Mouse (Mus musculus) midbrain, embryonic 16.5 days (tissue): ENCODE measurements around the gene Amz1. TPM values are rescaled to one million over a fixed set of nuclear protein-coding genes. Genes with fewer than 3 reads are reported as not detected.

Source experiments
- ATAC-seq: fragments of 200-750 bp; cut with Nextera tagmentation; 2 replicates; pipeline ENCODE4 v1.8.0; 2017; ENCODE audit warnings: moderate TSS enrichment
- H3K27ac ChIP-seq: fragments of 300-500 bp; sonication (generic); 2 replicates; pipeline ENCODE4 v1.5.1; 2014; ENCODE audit warnings: mild to moderate bottlenecking, low read length, mixed read lengths
- H3K27me3 ChIP-seq: fragments of 300-500 bp; sonication (generic); 2 replicates; pipeline ENCODE4 v1.6.1; 2014; ENCODE audit warnings: low read depth, low read length, mixed read lengths; ENCODE audit not compliant: control insufficient read depth, insufficient read depth
- H3K36me3 ChIP-seq: fragments of 300-500 bp; sonication (generic); 2 replicates; pipeline ENCODE4 v1.6.1; 2014; ENCODE audit warnings: mild to moderate bottlenecking, low read length, moderate library complexity, mixed read lengths; ENCODE audit not compliant: control insufficient read depth, insufficient read depth
- H3K4me1 ChIP-seq: fragments of 300-500 bp; sonication (generic); 2 replicates; pipeline ENCODE4 v1.6.1; 2014; ENCODE audit warnings: mild to moderate bottlenecking, low read length, mixed read lengths; ENCODE audit not compliant: control insufficient read depth, insufficient read depth
- H3K4me2 ChIP-seq: fragments of 300-500 bp; sonication (generic); 2 replicates; pipeline ENCODE4 v1.6.1; 2014; ENCODE audit warnings: mild to moderate bottlenecking, low read length, mixed read lengths
- H3K4me3 ChIP-seq: fragments of 300-500 bp; sonication (generic); 2 replicates; pipeline ENCODE4 v1.5.1; 2014; ENCODE audit warnings: low read depth, mild to moderate bottlenecking, low read length, moderate library complexity, mixed read lengths
- H3K9ac ChIP-seq: fragments of 300-500 bp; sonication (generic); 2 replicates; pipeline ENCODE4 v1.6.1; 2014; ENCODE audit warnings: low read depth, low read length, mixed read lengths
- H3K9me3 ChIP-seq: fragments of 300-500 bp; sonication (generic); replicated peaks from 2 replicates; pipeline ENCODE4 v1.6.1; 2014; ENCODE audit warnings: mild to moderate bottlenecking, low read length, mixed read lengths; ENCODE audit not compliant: control insufficient read depth, poor library complexity, severe bottlenecking
- WGBS: fragments of 180-500 bp; shearing (Covaris S2); extraction: QIAGEN DNeasy Blood & Tissue Kit; methylation state at CpG from one replicate; pipeline ENCODE4 v1.1.7; 2014; 5-methylcytosine and 5-hydroxymethylcytosine counted together
- polyA plus RNA-seq: library from polyadenylated mRNA; unstranded; fragments of >200 nt; fragmentation: Nextera tagmentation; extraction: Ambion mirVana; gene quantifications from 2 replicates; pipeline ENCODE4 v1.2.1, GENCODE M21; 2015

Amz1 gene
- polyA plus RNA-seq, 1 experiment from 2014 or later, result 11.6 TPM

DNA sequence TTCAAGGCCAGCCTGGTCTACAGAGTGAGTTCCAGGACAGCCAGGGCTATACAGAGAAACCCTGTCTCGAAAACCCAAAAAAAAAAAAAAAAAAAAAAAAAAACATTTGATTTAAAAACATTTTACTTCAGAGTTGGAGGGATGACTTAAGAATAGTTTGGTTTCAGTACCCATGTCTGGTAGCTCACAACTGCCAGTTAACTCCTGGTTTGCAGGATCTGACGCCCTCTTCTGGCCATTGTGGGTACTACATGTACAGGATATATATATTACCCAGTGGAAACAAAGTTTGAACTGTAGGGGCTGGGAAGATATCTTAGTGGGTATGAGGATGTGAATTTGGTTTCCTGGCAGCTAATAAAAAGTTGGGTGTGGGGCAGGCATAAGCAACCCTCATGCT lies 27.0 kb downstream of the Amz1 start:
- no peak overlapping the region for H3K4me3 ChIP-seq
- H3K4me1 ChIP-seq, result peaks cover 9% of the 10 kb centered on the region; the same call in 1 of the 2 replicates
- no peaks in the 10 kb centered on the region for H3K27me3 ChIP-seq
- no peak overlapping the region for H3K27ac ChIP-seq
- no peak overlapping the region for H3K4me2 ChIP-seq
- WGBS, result 0% methylated on average over 1 of the region's 2 CpGs
- 0 out of 2 replicates have a peak, but pooled peaks cover 3% of the 10 kb centered on the region for H3K36me3 ChIP-seq
- no peak for ATAC-seq
- no peaks in the 10 kb centered on the region for H3K9me3 ChIP-seq
- no peak overlapping the region for H3K9ac ChIP-seq

DNA sequence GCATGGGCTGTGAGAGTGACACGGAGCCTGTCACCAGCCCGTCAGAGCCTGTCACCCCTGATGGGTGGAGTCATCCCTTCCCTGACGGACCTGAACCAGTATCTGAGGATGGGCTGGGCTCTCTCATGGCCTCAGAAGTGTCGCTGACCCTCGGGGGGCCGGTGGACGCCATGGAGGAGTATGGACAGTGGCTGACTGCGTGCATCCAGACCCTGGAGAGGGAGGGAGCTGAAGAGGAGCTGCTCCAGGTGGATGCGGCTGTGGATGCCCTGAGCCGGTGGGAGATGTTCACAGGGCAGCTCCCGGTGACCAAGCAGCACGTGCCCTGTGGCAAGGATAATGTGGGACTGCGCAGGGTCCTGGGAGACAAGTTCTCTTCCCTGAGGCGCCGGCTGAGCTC lies 28.1 kb downstream of the Amz1 start:
- Histone ChIP-seq H3K27ac (no peak overlapping the region), H3K27me3 (no peaks in the 10 kb centered on the region), H3K4me1 (peaks cover 9% of the 10 kb centered on the region; the same call in 1 of the 2 replicates), H3K9me3 (no peaks in the 10 kb centered on the region), H3K36me3 (0 out of 2 replicates have a peak, but pooled peaks cover 3% of the 10 kb centered on the region), H3K4me2 (no peak overlapping the region), H3K9ac (no peak overlapping the region), H3K4me3 (no peak overlapping the region)
- WGBS, result 93% methylated on average over 15 of the region's 15 CpGs
- no peak for ATAC-seq

DNA sequence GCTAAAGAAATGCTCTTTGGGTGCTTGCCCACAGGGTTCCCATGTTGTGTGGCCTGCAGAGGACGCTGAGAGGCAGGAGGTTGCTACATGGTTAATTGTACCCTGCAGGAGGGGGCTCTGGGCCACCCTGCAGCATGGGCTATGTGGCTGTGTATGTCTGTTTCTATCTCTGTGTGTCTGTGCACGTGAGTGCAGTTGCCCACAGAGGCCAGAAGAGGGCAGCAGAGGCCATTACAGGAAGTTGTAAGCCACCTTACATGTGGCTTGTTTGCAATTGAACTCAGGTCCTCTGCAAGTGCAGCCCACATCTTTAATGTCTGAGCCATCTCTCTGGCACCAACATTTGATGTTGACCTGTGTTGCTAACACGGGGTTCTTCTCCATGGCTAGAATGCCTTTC lies 28.7 kb downstream of the Amz1 start:
- peaks cover 9% of the 10 kb centered on the region; the same call in 1 of the 2 replicates for H3K4me1 ChIP-seq
- 0 out of 2 replicates have a peak, but pooled peaks cover 3% of the 10 kb centered on the region for H3K36me3 ChIP-seq
- H3K9ac ChIP-seq, result no peak overlapping the region
- WGBS, result 88% methylated on average over 3 of the region's 3 CpGs
- H3K4me3 ChIP-seq, result no peak overlapping the region
- H3K9me3 ChIP-seq, result no peaks in the 10 kb centered on the region
- H3K4me2 ChIP-seq, result no peak overlapping the region
- H3K27me3 ChIP-seq, result no peaks in the 10 kb centered on the region
- H3K27ac ChIP-seq, result no peak overlapping the region
- ATAC-seq, result no peak

DNA sequence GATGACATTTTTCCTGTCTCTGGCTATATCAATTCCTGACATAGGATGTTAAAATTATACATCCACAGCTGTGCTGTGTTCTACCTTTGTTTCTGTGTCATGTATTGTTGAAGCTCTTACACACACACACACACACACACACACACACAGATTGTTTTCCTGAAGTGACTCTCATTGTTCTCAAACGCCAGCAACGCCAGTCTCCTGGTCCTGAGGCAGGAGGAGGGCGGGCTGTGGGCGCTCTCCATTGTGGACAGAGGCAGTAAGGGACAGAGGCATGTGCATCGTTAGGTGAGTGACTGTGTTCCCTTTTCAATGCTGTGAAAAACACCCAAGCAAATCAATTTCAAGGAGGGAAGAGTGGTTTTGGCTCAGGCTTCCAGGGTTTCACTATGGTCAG lies 29.3 kb downstream of the Amz1 start:
- Histone ChIP-seq H3K9ac (no peak overlapping the region), H3K4me2 (no peak overlapping the region), H3K4me1 (peaks cover 9% of the 10 kb centered on the region; the same call in 1 of the 2 replicates), H3K4me3 (no peak overlapping the region), H3K27me3 (no peaks in the 10 kb centered on the region), H3K36me3 (0 out of 2 replicates have a peak, but pooled peaks cover 3% of the 10 kb centered on the region), H3K27ac (no peak overlapping the region), H3K9me3 (no peaks in the 10 kb centered on the region)
- 58% methylated on average over 5 of the region's 5 CpGs for WGBS
- no peak for ATAC-seq

DNA sequence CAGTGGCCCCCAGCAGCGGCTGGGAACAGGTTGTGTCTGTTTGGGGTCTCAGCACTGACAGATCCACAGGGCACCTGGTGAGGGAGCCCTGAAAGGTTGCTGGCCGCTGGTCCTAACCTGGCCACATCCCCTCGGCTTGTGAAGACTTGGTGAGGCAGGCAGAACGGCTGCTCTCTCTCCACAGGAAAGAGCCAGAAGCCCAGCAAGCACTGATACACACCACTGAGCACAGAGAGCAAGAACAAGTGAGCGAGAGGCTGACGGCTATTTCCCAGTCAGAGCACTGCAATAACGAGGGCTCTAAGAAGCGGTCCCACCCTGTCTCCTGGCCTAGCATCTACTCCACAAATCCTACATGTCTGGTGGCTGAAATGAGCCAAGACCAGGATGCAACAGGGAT lies 34.9 kb downstream of the Amz1 start:
- Histone ChIP-seq H3K9ac (no peak overlapping the region), H3K4me3 (no peak overlapping the region), H3K9me3 (no peaks in the 10 kb centered on the region), H3K4me1 (no peaks in the 10 kb centered on the region; the same call in 1 of the 2 replicates), H3K27me3 (no peaks in the 10 kb centered on the region), H3K4me2 (no peak overlapping the region), H3K36me3 (peaks cover 20% of the 10 kb centered on the region), H3K27ac (no peak overlapping the region)
- no peak for ATAC-seq
- WGBS, result 72% methylated on average over 8 of the region's 8 CpGs

DNA sequence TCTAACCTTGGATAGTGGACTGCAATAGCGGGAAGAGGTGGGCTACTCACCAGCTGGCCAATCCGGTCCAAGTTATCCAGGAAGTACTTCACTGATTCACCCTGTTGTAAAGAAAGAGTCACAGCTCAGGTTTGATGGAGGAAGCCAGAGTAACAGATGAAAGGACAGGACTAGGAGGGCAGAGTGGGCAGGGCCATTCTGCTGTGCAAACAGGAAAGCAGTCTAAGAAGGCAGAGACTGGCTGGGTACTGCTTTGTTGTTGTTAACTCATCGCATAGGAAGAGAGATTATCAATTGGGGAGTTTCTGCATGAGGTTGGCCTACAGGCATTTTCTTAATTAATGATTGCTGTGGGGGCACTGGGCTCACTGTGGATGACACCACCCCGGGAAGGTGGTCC lies 38.6 kb downstream of the Amz1 start:
- peaks cover 18% of the 10 kb centered on the region for H3K36me3 ChIP-seq
- H3K4me3 ChIP-seq, result no peak overlapping the region
- H3K9me3 ChIP-seq, result no peaks in the 10 kb centered on the region
- H3K4me1 ChIP-seq, result no peaks in the 10 kb centered on the region; the same call in none of the 2 replicates
- ATAC-seq, result no peak
- no peaks in the 10 kb centered on the region for H3K27me3 ChIP-seq
- WGBS, result 91% methylated on average over 4 of the region's 4 CpGs
- H3K27ac ChIP-seq, result no peak overlapping the region
- H3K9ac ChIP-seq, result no peak overlapping the region
- no peak overlapping the region for H3K4me2 ChIP-seq

DNA sequence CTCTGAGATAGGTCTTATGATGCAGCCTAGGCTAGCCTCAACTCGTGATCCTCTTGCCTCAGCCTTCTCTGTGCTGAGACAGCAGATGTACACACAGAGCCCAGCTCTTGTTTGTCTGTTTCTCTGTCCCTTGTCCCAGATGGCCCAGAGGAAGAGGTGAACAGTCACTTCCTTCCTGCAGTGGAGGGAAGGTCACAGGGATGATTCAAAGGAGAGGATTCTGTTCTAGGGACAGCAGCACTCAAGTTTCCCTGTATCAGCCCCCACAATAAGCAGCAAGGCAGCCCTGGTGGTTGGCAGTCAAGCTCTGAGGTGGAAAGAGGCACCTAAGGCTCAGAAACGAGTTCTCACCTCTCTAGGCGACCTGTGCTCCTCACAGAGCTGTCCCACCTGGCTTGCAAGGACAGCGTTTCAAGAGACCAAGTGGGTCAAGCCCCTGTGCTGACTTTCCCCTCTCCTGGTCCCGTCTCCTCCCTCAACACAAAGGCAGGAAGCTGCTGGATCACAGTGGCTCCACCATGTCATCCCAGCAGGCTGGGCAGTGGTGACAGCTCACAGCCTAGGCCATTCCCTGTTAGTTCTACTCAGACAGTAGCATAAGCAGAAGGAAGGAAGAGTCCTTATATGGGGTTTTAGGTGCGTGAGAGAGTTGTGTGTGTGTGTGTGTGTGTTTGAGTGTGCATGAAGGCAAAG lies 41.1 kb downstream of the Amz1 start:
- Histone ChIP-seq H3K9ac (no peak overlapping the region), H3K36me3 (peaks cover 7% of the 10 kb centered on the region; the same call in 1 of the 2 replicates), H3K4me1 (peaks cover 12% of the 10 kb centered on the region), H3K27me3 (no peaks in the 10 kb centered on the region), H3K4me2 (no peak overlapping the region), H3K4me3 (no peak overlapping the region), H3K27ac (no peak overlapping the region), H3K9me3 (no peaks in the 10 kb centered on the region)
- ATAC-seq, result no peak
- WGBS, result 79% methylated on average over 6 of the region's 6 CpGs

DNA sequence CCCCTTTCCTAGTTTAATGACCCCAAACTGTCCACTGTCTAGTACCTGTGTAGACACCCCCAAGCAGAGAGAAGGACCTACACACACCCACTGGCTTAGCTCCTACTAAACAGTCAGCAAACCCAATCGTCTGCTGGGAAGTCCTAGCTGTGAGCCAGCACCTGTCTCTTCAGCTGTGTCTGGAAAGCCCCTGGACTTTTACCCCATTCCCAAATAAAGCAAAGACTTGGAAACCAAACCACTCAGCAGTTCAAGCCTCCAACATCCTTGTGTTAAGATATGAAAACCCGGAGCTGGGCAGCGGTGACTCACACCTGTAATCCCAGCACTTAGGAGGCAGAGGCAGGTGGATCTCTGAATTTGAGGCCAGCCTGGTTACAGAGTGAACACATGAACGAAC lies 42.6 kb downstream of the Amz1 start:
- Histone ChIP-seq H3K4me1 (peaks cover 16% of the 10 kb centered on the region), H3K4me3 (no peak overlapping the region), H3K4me2 (no peak overlapping the region), H3K27ac (no peak overlapping the region), H3K36me3 (no peaks in the 10 kb centered on the region), H3K27me3 (no peaks in the 10 kb centered on the region), H3K9ac (no peak overlapping the region), H3K9me3 (no peaks in the 10 kb centered on the region)
- WGBS, result 88% methylated on average over 4 of the region's 4 CpGs
- no peak for ATAC-seq

DNA sequence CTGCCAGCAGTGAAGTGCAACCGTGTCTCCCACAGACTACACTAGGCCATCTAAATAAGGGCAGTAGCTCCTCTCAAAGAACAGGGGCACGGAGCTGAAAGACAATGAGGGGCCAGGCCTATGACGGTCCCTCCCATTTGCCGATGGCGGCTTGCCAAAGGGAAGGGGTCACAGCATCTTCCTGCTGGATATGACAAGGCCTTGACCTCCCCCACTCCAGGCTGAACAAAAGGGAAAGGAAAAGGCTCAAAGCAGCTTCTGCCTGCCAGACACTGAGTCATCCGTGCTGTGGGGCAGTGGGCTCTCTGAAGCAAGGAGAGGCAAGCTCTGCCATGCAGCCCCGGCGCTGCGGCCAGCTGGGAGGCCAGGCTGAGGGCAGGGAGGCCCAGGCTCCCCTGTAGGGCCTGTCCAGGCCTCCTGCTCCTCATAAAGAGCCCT lies 43.8 kb downstream of the Amz1 start:
- H3K4me2 ChIP-seq, result no peak overlapping the region
- under 1% methylated on average over 9 of the region's 9 CpGs for WGBS
- no peaks in the 10 kb centered on the region for H3K27me3 ChIP-seq

More for the DNA sequence above, 43.8 kb downstream of the Amz1 start:
- peaks cover 26% of the 10 kb centered on the region for H3K4me1 ChIP-seq
- ATAC-seq, result peak; percentile 63
- H3K27ac ChIP-seq, result peak overlapping the region; percentile 83
- H3K9ac ChIP-seq, result peak overlapping the region; percentile 44
- H3K36me3 ChIP-seq, result no peaks in the 10 kb centered on the region
- no peak overlapping the region for H3K4me3 ChIP-seq
- no peaks in the 10 kb centered on the region for H3K9me3 ChIP-seq
